Mouse (Mus musculus) C2C12 (cell line): Measurements from ENCODE around the gene Mre11a.

ENCODE experiments used
- CTCF ChIP-seq: IDR thresholded peaks from one replicate; pipeline ENCODE4 v1.5.1; 2011; ENCODE audit not compliant: control insufficient read depth, insufficient read depth, insufficient read length
- MAX ChIP-seq: IDR thresholded peaks from one replicate; pipeline ENCODE4 v1.6.1; 2011; ENCODE audit warnings: mild to moderate bottlenecking, control low read depth
- MYOD1 ChIP-seq: IDR thresholded peaks from one replicate; pipeline ENCODE4 v1.6.1; 2011; ENCODE audit warnings: low read depth; ENCODE audit not compliant: control insufficient read depth, insufficient read length

DNA sequence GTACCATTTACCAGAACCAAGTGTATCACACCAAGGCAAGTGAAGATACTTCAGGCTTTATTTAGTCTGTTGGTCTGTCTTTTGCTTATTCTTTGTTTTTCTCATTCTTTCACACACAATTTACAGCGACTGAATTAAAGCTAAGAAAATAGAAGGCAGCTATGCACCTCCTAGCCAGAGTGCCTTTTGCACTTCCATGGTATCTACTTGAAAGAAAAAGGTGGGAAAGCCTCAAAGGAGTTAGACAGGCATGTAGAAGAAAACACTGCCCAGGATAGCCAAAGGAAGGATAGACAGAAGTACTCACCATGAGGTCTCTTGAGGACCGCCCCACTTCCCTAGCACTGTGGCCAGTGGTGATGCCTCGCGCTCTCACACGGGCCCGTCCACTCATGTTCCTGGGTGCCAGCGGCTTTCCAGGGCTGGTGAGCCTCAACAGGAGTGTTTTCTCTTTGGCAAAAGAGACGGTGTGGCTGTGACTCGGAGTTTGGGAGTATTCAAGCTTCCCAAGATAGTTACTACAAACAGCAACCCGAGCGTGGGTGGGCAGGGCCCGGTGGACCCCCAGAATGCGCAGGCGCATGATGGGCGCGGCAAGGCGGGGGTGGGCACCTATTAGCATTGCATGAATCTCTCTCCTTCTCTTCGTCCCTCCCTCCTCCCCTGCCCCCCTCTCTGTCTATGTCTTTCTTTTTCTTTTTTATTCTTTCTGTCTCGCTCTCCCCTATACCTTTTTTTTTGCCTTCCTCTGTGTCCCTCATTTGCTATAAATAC lies 44.1 kb upstream of the Mre11a start, which contains the start of gene Piwil4:
- TF ChIP-seq CTCF (no peak), MAX (no peak), MYOD1 (no peak)
